Comparison of ENCODE assay signal across 8 mouse cellular contexts in the genomic region with DNA sequence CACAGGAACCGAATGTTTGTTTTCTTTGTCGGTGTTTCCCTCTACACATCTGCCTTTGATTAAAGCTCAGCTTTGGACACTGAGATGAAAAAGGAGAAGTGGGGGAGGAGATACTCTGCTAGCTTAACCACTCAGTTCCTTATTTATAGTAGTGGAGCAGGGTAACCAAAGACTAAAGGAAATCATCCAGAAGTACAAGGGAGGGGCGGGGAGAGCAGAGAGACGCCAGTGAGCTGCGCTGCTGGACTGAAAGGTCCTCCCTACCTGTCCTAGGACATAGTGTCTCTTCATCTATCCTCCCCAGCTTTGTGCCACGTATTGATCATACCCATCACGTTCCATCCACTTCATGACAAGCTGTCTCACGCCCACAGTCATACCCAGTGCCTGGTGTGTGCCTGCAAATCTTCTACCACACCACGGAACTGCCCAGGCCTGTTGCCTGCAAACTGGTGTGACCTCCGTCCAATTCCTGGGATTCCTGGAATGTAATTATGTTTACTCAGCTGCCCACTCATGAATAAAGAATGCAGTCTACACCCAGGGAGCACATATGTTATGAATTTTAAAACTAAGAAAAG.
DNase-seq lines count a peak whose midpoint lies in the region; ATAC-seq and TF ChIP-seq lines count a peak whose summit lies in the region.

No protein-coding gene starts in this region.

- peak overlapping the region; percentile 59 for H3K27ac ChIP-seq in kidney, postnatal 0 days

- TF ChIP-seq CTCF in kidney, postnatal 0 days (IDR thresholded peaks at IDR 0.05; ENCODE audit: low read depth) = no peak

- 24% methylated on average over 10 of the region's 10 CpGs for WGBS in kidney, postnatal 0 days

- no peak overlapping the region for H3K4me2 ChIP-seq in kidney, postnatal 0 days (ENCODE audit: low read length)

- H3K36me3 ChIP-seq in kidney, postnatal 0 days (ENCODE audit: insufficient read depth, low read length) = no peaks in the 10 kb centered on the region
- no peaks in the 10 kb centered on the region for H3K36me3 ChIP-seq in megakaryocyte, embryonic 14.5 days (replicated peaks; ENCODE audit: low read length)

- peak; percentile 26 for DNase-seq in thymus, postnatal 14 days
- no peak for DNase-seq in thymus, postnatal 10 days (ENCODE audit: low spot score in 2 of 2)
- peak; percentile 49 for DNase-seq in embryo, embryonic 9.5 days (ENCODE audit: extremely low spot score)
- peak; percentile 79 for DNase-seq in kidney, postnatal 0 days (ENCODE audit: low spot score)
- no peak for DNase-seq in right cerebral cortex, postnatal 36 days (ENCODE audit: low spot score in 2 of 2)
- no peak for DNase-seq in thymus, adult 18-20 months

- peak; percentile 87 for ATAC-seq in kidney, postnatal 0 days (replicated peaks; ENCODE audit: low FRiP score, low read depth)
- ATAC-seq in cerebellum, adult (ENCODE audit: insufficient number of reproducible peaks, low FRiP score, low TSS enrichment) = no peak

- no peaks in the 10 kb centered on the region for H3K9me3 ChIP-seq in kidney, postnatal 0 days (replicated peaks; ENCODE audit: low read length)
- no peaks in the 10 kb centered on the region for H3K9me3 ChIP-seq in megakaryocyte, embryonic 14.5 days

- no peaks in the 10 kb centered on the region for H3K27me3 ChIP-seq in kidney, postnatal 0 days (ENCODE audit: insufficient read depth, low read length)
- H3K27me3 ChIP-seq in megakaryocyte, embryonic 14.5 days (replicated peaks) = peaks cover 9% of the 10 kb centered on the region

- H3K9ac ChIP-seq in kidney, postnatal 0 days (ENCODE audit: low read depth, low read length) = no peak overlapping the region

- no peaks in the 10 kb centered on the region for H3K4me1 ChIP-seq in kidney, postnatal 0 days (replicated peaks; ENCODE audit: insufficient read depth, low read length)
- peaks cover 17% of the 10 kb centered on the region for H3K4me1 ChIP-seq in megakaryocyte, embryonic 14.5 days

- no peak overlapping the region for H3K4me3 ChIP-seq in kidney, postnatal 0 days (replicated peaks; ENCODE audit: low read depth, low read length)
- H3K4me3 ChIP-seq in megakaryocyte, embryonic 14.5 days (replicated peaks) = peak overlapping the region; percentile 83

Comparison
In these comparisons a context has a peak if more than half of its experiments do, and no peak if none do; other contexts are left out.
1. DNase-seq: peak in thymus, postnatal 14 days (single experiment), embryo, embryonic 9.5 days (single experiment) and kidney, postnatal 0 days (single experiment); none in thymus, postnatal 10 days (0 of 2), right cerebral cortex, postnatal 36 days (0 of 2) and thymus, adult 18-20 months (0 of 2).